Mouse (Mus musculus) liver, embryonic 14.5 days (tissue): ENCODE results near the gene Mrpl51.

ENCODE experiments used
- CTCF ChIP-seq: IDR thresholded peaks from 2 replicates; pipeline ENCODE4 v1.5.1; 2016; ENCODE audit warnings: antibody characterized with exemption, low read depth, control low read depth
- EP300 ChIP-seq: IDR thresholded peaks from 2 replicates; pipeline ENCODE4 v1.6.1; 2016; ENCODE audit warnings: antibody characterized with exemption, low read depth

DNA sequence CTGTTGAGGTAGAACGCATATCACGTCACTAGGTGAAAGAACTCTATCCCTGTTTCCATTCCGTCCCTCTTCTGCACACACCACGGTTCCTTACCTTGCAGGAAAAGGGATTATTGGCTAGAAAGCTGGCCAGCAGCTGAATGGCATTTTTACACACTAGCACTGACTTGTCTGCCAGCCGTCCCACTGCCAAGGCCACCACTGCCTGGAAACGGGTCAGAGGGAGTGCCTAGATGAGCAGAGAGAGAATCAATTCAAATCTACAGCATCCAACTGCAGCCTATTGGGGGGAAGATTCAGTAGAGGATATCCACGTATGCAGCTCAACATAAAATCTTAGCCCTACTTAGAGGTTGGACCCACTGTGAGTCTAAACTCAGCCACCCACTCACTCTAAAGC is 12.0 kb upstream of the Mrpl51 start:
- no peak for TF ChIP-seq CTCF
- TF ChIP-seq EP300, result no peak
